Mouse (Mus musculus): ENCODE measurements around the gene Pcbp4. TPM values are rescaled to one million over a fixed set of nuclear protein-coding genes. Genes with fewer than 3 reads are reported as not detected.

Pcbp4 gene
- polyA plus RNA-seq, 1 experiment from 2014 or later: 140 TPM

DNA sequence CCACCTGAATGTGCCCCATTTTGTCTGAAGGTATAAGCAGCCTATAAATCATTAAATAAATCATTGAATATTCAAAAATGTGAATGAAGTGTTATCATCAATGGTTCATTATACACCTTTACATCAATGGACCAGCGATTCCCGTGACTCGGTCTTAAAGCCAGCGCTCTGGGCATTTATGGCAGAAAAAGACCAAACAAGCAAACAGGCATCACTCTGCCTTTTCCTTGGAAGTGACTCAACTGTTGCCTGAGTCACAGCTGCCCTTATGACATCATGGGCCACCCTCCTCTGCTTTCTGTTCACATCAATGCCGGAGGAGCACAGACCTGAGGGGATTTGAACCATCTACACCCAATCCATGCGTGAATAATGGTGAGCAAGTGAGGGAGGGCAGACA lies 46.6 kb downstream of the Pcbp4 start, which contains the start of gene Iqcf1:
TSS of gene Iqcf1 (plus strand) at position 301 of the 400 bp plus-strand sequence.
- Histone ChIP-seq H3K9ac (no peak within 1 kb of the TSS), H3K4me3 (replicated peaks) (no peak within 1 kb of the TSS), H3K27me3 (no peaks in the 10 kb centered on the region), H3K4me2 (no peak within 1 kb of the TSS), H3K9me3 (replicated peaks) (no peaks in the 10 kb centered on the region), H3K27ac (no peak within 1 kb of the TSS), H3K36me3 (no peaks in the 10 kb centered on the region), H3K4me1 (no peaks in the 10 kb centered on the region)
- WGBS: 93% methylated on average over 6 of the region's 6 CpGs
- ATAC-seq (replicated peaks; ENCODE audit: low FRiP score): no peak

DNA sequence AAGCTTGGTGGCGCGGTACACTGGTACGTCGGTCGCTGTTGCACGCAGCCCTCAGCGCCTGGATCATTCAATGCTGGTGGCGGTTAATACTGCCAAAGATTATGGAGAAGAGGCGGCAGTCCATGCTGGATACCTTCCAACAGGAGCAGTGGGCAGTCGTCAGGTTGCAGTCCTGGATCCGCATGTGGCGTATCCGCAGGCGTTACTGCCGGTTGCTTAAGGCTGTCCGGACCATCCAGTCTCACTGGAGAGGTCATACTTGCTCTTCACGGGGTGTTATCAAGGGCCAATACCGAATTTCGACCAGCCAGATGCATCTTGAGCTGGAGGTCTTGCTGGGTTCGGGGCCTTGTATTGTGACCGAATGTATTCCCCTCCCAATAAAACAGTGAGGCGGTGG lies 48.8 kb downstream of the Pcbp4 start:
- H3K27ac ChIP-seq: no peak overlapping the region
- no peaks in the 10 kb centered on the region for H3K36me3 ChIP-seq
- H3K4me2 ChIP-seq: no peak overlapping the region
- H3K4me3 ChIP-seq (replicated peaks): no peak overlapping the region
- WGBS: 90% methylated on average over 22 of the region's 22 CpGs
- no peak for ATAC-seq (replicated peaks; ENCODE audit: low FRiP score)
- no peaks in the 10 kb centered on the region for H3K27me3 ChIP-seq
- no peaks in the 10 kb centered on the region for H3K9me3 ChIP-seq (replicated peaks)
- H3K9ac ChIP-seq: no peak overlapping the region
- H3K4me1 ChIP-seq: no peaks in the 10 kb centered on the region

DNA sequence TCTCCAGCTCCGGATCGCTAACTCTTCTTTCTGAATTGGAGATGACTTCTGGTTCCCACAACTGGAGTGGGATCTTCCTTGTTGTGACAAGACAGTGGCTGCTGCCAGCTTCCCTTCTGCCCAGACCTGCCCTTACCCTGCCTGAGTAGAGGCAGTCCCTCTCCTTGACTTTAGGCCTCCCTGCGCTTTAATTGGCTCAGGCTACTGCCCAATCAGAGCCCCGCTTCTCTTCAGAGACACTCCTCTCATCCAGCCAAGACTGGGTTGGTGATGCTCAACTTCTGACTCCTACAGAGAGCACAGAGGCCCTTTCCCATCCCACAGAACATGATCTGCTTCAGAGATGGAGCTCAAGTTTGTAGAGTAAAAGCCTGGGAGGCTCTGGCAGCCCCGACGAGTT lies 51.2 kb downstream of the Pcbp4 start:
- Histone ChIP-seq H3K27me3 (no peaks in the 10 kb centered on the region), H3K9ac (no peak overlapping the region), H3K9me3 (replicated peaks) (no peaks in the 10 kb centered on the region), H3K27ac (no peak overlapping the region), H3K4me3 (replicated peaks) (no peak overlapping the region), H3K36me3 (no peaks in the 10 kb centered on the region), H3K4me1 (no peaks in the 10 kb centered on the region), H3K4me2 (no peak overlapping the region)
- WGBS: 72% methylated on average over 6 of the region's 6 CpGs
- ATAC-seq (replicated peaks; ENCODE audit: low FRiP score): no peak

DNA sequence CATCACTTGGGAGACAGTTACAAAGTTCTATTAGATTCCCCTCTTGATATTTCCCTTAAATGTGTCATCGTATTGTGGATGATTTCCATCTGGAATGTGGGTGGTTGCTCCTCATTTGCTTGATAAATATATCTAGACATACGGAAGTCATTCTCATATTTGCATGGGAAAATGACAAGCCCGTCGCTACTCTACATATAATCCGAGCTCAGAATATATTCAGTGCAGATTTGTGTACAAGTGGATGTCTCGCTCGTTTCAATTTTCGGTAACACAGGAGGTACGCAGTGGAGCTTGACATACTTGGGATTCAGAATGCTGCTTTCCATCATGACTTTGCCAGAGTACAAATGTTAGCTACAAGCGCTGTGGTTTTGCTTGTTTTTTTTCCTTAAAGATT lies 56.3 kb downstream of the Pcbp4 start:
- Histone ChIP-seq H3K9me3 (replicated peaks) (no peaks in the 10 kb centered on the region), H3K4me3 (replicated peaks) (no peak overlapping the region), H3K27me3 (no peaks in the 10 kb centered on the region), H3K4me1 (no peaks in the 10 kb centered on the region), H3K4me2 (no peak overlapping the region), H3K9ac (no peak overlapping the region), H3K27ac (no peak overlapping the region), H3K36me3 (no peaks in the 10 kb centered on the region)
- WGBS: 88% methylated on average over 10 of the region's 10 CpGs
- no peak for ATAC-seq (replicated peaks; ENCODE audit: low FRiP score)

DNA sequence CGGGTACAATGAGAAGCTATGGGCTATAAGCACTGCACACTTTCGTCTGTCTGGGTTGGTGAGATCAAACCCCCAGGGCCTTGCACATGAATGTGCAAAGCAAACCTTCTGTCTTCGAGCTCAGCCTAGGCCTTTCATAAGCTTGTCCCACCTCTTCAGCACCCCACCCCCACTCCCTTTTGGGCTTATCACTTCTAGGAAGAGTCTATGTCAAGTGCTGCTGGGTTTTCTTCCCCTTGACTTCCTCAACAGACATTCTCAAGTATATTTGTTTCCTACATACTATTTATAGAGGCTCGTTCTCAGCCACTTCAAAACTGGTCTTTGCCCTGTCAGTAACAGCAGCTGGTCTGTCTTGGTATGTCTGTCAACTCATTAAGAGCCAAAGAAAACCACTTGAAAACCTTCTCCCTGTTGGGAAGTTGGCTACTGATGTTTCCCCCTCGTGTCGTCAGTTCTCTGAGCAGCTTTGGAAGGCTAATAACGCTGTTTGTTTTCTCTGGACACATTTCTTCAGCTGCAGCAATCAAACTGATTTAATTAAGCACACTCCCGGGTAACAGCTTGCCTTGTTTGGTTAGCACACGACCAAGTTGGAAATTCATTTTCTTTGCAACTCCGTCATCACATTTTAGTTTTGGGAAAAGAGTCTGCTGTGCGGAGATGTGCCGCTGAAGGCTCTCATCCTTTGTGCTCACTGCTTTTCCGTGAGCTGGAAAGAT lies 59.8 kb downstream of the Pcbp4 start:
- no peaks in the 10 kb centered on the region for H3K27me3 ChIP-seq
- H3K4me1 ChIP-seq: no peaks in the 10 kb centered on the region
- no peak for ATAC-seq (replicated peaks; ENCODE audit: low FRiP score)
- H3K36me3 ChIP-seq: no peaks in the 10 kb centered on the region
- H3K4me2 ChIP-seq: no peak overlapping the region
- no peaks in the 10 kb centered on the region for H3K9me3 ChIP-seq (replicated peaks)
- no peak overlapping the region for H3K27ac ChIP-seq
- H3K9ac ChIP-seq: no peak overlapping the region
- no peak overlapping the region for H3K4me3 ChIP-seq (replicated peaks)
- 55% methylated on average over 13 of the region's 13 CpGs for WGBS

DNA sequence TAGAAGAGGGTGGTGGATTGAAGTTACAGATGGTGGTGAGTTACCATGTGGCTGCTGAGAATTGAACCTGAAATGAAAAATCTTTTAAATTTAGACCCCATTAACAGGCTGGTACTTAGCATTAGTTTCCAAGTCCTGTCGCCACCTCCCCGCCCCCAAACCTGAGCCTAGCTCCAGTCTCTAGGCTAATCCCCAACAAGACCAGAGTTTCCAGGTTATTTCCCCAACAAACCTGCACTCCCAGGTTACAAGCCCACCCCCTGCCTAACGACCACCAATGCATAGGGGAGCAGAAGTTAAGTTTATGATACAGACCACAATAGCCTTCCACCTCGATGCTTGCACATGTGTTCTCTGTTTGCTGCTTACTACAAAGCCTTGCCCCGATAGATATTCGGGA lies 60.5 kb downstream of the Pcbp4 start:
- H3K9ac ChIP-seq: no peak overlapping the region
- no peaks in the 10 kb centered on the region for H3K9me3 ChIP-seq (replicated peaks)
- no peaks in the 10 kb centered on the region for H3K27me3 ChIP-seq
- no peak overlapping the region for H3K27ac ChIP-seq
- 70% methylated on average over 6 of the region's 6 CpGs for WGBS
- H3K4me3 ChIP-seq (replicated peaks): no peak overlapping the region
- no peak overlapping the region for H3K4me2 ChIP-seq
- ATAC-seq (replicated peaks; ENCODE audit: low FRiP score): no peak
- no peaks in the 10 kb centered on the region for H3K4me1 ChIP-seq
- H3K36me3 ChIP-seq: no peaks in the 10 kb centered on the region

Other genes starting within 250 kb of the Pcbp4 start
- 0.09 TPM in 1 of 2 replicates, not detected in the other for gene Tlr9, start 230.7 kb upstream of the Pcbp4 start, polyA plus RNA-seq (2015; fragmentation: Nextera tagmentation; extraction: Ambion mirVana)
- 104 and 121 TPM in 2 replicates for gene Alas1, start 204.6 kb upstream of the Pcbp4 start, polyA plus RNA-seq (2015; fragmentation: Nextera tagmentation; extraction: Ambion mirVana)
- gene Poc1a, start 172.2 kb upstream of the Pcbp4 start, polyA plus RNA-seq (2015; fragmentation: Nextera tagmentation; extraction: Ambion mirVana): 24.5 and 28.0 TPM in 2 replicates
- 15.6 and 17.7 TPM in 2 replicates for gene Dusp7, start 84.7 kb upstream of the Pcbp4 start, polyA plus RNA-seq (2015; fragmentation: Nextera tagmentation; extraction: Ambion mirVana)
- gene Rpl29, start 23.8 kb upstream of the Pcbp4 start, polyA plus RNA-seq (2015; fragmentation: Nextera tagmentation; extraction: Ambion mirVana): 1,077 and 1,119 TPM in 2 replicates
- gene Acy1, start 15.0 kb upstream of the Pcbp4 start, polyA plus RNA-seq (2015; fragmentation: Nextera tagmentation; extraction: Ambion mirVana): 49.9 and 52.0 TPM in 2 replicates
- 27.9 and 30.6 TPM in 2 replicates for gene Abhd14b, start 5.8 kb upstream of the Pcbp4 start, polyA plus RNA-seq (2015; fragmentation: Nextera tagmentation; extraction: Ambion mirVana)
- gene Abhd14a, start 5.6 kb upstream of the Pcbp4 start, polyA plus RNA-seq (2015; fragmentation: Nextera tagmentation; extraction: Ambion mirVana): 55.5 and 56.8 TPM in 2 replicates
- gene Gpr62, start 12.6 kb downstream of the Pcbp4 start, polyA plus RNA-seq (2015; fragmentation: Nextera tagmentation; extraction: Ambion mirVana): 0.22 and 0.47 TPM in 2 replicates
- 52.8 and 54.3 TPM in 2 replicates for gene Rrp9, start 22.7 kb downstream of the Pcbp4 start, polyA plus RNA-seq (2015; fragmentation: Nextera tagmentation; extraction: Ambion mirVana)
- gene Parp3, start 23.7 kb downstream of the Pcbp4 start, polyA plus RNA-seq (2015; fragmentation: Nextera tagmentation; extraction: Ambion mirVana): 2.8 and 4.3 TPM in 2 replicates
- not detected in 2 replicates for gene Iqcf1, start 46.7 kb downstream of the Pcbp4 start, polyA plus RNA-seq (2015; fragmentation: Nextera tagmentation; extraction: Ambion mirVana)
- not detected in 2 replicates for gene Iqcf5, start 61.3 kb downstream of the Pcbp4 start, polyA plus RNA-seq (2015; fragmentation: Nextera tagmentation; extraction: Ambion mirVana)
- not detected in 2 replicates for gene Iqcf3, start 108.3 kb downstream of the Pcbp4 start, polyA plus RNA-seq (2015; fragmentation: Nextera tagmentation; extraction: Ambion mirVana)
- gene Iqcf4, start 117.7 kb downstream of the Pcbp4 start, polyA plus RNA-seq (2015; fragmentation: Nextera tagmentation; extraction: Ambion mirVana): not detected in 2 replicates
- gene Iqcf6, start 173.3 kb downstream of the Pcbp4 start, polyA plus RNA-seq (2015; fragmentation: Nextera tagmentation; extraction: Ambion mirVana): not detected in 2 replicates
- gene Grm2, start 202.8 kb downstream of the Pcbp4 start, polyA plus RNA-seq (2015; fragmentation: Nextera tagmentation; extraction: Ambion mirVana): not detected in 2 replicates
- gene Tex264, start 232.6 kb downstream of the Pcbp4 start, polyA plus RNA-seq (2015; fragmentation: Nextera tagmentation; extraction: Ambion mirVana): 65.6 and 67.4 TPM in 2 replicates